Mouse (Mus musculus): Measurements from ENCODE around the gene Nup107. TPM values are rescaled to one million over a fixed set of nuclear protein-coding genes. Genes with fewer than 3 reads are reported as not detected.
"Not testable (repeated sequence)": the region's sequence is repeated elsewhere in the genome, so short reads cannot be mapped to it uniquely, and the experiment has no call there.

Nup107 gene
- polyA plus RNA-seq, 3 experiments from 2014 or later = 48.5 to 73.1 (median 57.4) TPM

- ATAC-seq = no peak
Observed at GRCm38 (mm10) chr10:117713466-117713865, 79.0 kb downstream of the Nup107 start.

GRCm38 (mm10) chr10:117712871-117713270, 79.6 kb downstream of the Nup107 start:
- no peak for ATAC-seq

GRCm38 (mm10) chr10:117712191-117712754, 80.2 kb downstream of the Nup107 start:
- ATAC-seq = no peak

GRCm38 (mm10) chr10:117711408-117711807, 81.1 kb downstream of the Nup107 start:
- no peak for ATAC-seq

GRCm38 (mm10) chr10:117710604-117711141, 81.8 kb downstream of the Nup107 start, which contains the start of gene Mdm2:
Mdm2 (minus strand) TSS chr10:117710758.
- peak; percentile 86 for ATAC-seq

- ATAC-seq = peak; percentile 2
Observed at GRCm38 (mm10) chr10:117709930-117710603, 82.4 kb downstream of the Nup107 start.

- peak; percentile 14 for ATAC-seq
Observed at GRCm38 (mm10) chr10:117709326-117709830, 83.1 kb downstream of the Nup107 start.

- ATAC-seq = no peak
Observed at GRCm38 (mm10) chr10:117708856-117709255, 83.6 kb downstream of the Nup107 start.

- ATAC-seq = no peak
Observed at GRCm38 (mm10) chr10:117708376-117708775, 84.1 kb downstream of the Nup107 start.

GRCm38 (mm10) chr10:117707114-117707838, 85.2 kb downstream of the Nup107 start:
- no peak for ATAC-seq

GRCm38 (mm10) chr10:117706440-117706839, 86.1 kb downstream of the Nup107 start:
- no peak for ATAC-seq

- ATAC-seq = no peak
Observed at GRCm38 (mm10) chr10:117705806-117706205, 86.7 kb downstream of the Nup107 start.

GRCm38 (mm10) chr10:117704964-117705335, 87.6 kb downstream of the Nup107 start:
- ATAC-seq = no peak

GRCm38 (mm10) chr10:117704314-117704963, 88.1 kb downstream of the Nup107 start:
- not testable (repeated sequence) for ATAC-seq

- ATAC-seq = no peak
Observed at GRCm38 (mm10) chr10:117703506-117703905, 89.0 kb downstream of the Nup107 start.

GRCm38 (mm10) chr10:117702024-117702833, 90.3 kb downstream of the Nup107 start:
- no peak for ATAC-seq

GRCm38 (mm10) chr10:117701034-117701829, 91.3 kb downstream of the Nup107 start:
- no peak for ATAC-seq

Data from inflammation-experienced regulatory T-cells, adult 6 months (primary cell).